Comparison of ENCODE assay signal across 14 mouse cellular contexts in genomic region chr2:80387668-80388067, GRCm38 (mm10). TPM values are rescaled to one million over a fixed set of nuclear protein-coding genes. Genes with fewer than 3 reads are reported as not detected.
DNase-seq lines count a peak whose midpoint lies in the region; ATAC-seq lines count a peak whose summit lies in the region.
"Had no signal": no experiment of that assay in that cellular context is flagged by ENCODE, and none has a peak within 500 bp of the region (broad histone marks: within the 10 kb centered on the region; RNA-seq: fewer than 3 reads in every experiment).

No protein-coding gene starts in this region.

- intact Hi-C loops in left cerebral cortex, postnatal 4 days (cut with DNase I): no loop called here

- H3K9ac ChIP-seq in embryonic facial prominence, embryonic 14.5 days (ENCODE audit: low read depth, low read length): no peak overlapping the region
- no peak overlapping the region for H3K9ac ChIP-seq in heart, embryonic 13.5 days
- H3K9ac ChIP-seq: forebrain, embryonic 13.5 days; stomach, embryonic 15.5 days had no signal

- H3K4me3 ChIP-seq in embryonic facial prominence, embryonic 14.5 days (ENCODE audit: low read depth, low read length): no peak overlapping the region
- no peak overlapping the region for H3K4me3 ChIP-seq in heart, embryonic 13.5 days
- H3K4me3 ChIP-seq: forebrain, embryonic 13.5 days; stomach, embryonic 15.5 days had no signal

- H3K27ac ChIP-seq in embryonic facial prominence, embryonic 14.5 days (replicated peaks; ENCODE audit: low read depth, low read length): peak overlapping the region; percentile 39; the same call in 1 of the 2 replicates
- peak overlapping the region; percentile 61 for H3K27ac ChIP-seq in heart, embryonic 13.5 days (replicated peaks)
- H3K27ac ChIP-seq: forebrain, embryonic 13.5 days; stomach, embryonic 15.5 days had no signal

- H3K9me3 ChIP-seq in embryonic facial prominence, embryonic 14.5 days (ENCODE audit: control insufficient read depth, low read length): no peaks in the 10 kb centered on the region
- H3K9me3 ChIP-seq in heart, embryonic 13.5 days: no peaks in the 10 kb centered on the region
- H3K9me3 ChIP-seq: forebrain, embryonic 13.5 days; stomach, embryonic 15.5 days had no signal

- 0 out of 2 replicates have a peak overlapping the region, but pooled peaks have one; percentile 2 for H3K4me2 ChIP-seq in embryonic facial prominence, embryonic 14.5 days (ENCODE audit: low read depth, low read length)
- peak overlapping the region; percentile 26; the same call in 1 of the 2 replicates for H3K4me2 ChIP-seq in heart, embryonic 13.5 days
- H3K4me2 ChIP-seq: forebrain, embryonic 13.5 days; stomach, embryonic 15.5 days had no signal

- H3K4me1 ChIP-seq in embryonic facial prominence, embryonic 14.5 days (ENCODE audit: control insufficient read depth, insufficient read depth, low read length): peaks cover 16% of the 10 kb centered on the region
- peaks cover 12% of the 10 kb centered on the region for H3K4me1 ChIP-seq in heart, embryonic 13.5 days
- H3K4me1 ChIP-seq: forebrain, embryonic 13.5 days; stomach, embryonic 15.5 days had no signal

- H3K27me3 ChIP-seq in embryonic facial prominence, embryonic 14.5 days (replicated peaks; ENCODE audit: control insufficient read depth, insufficient read depth, low read length): no peaks in the 10 kb centered on the region
- H3K27me3 ChIP-seq in heart, embryonic 13.5 days (replicated peaks): no peaks in the 10 kb centered on the region
- H3K27me3 ChIP-seq: CH12.LX; forebrain, embryonic 13.5 days; stomach, embryonic 15.5 days had no signal

- peak; percentile 57; the same call in 1 of the 2 replicates for ATAC-seq in embryonic facial prominence, embryonic 14.5 days (ENCODE audit: low read depth)
- ATAC-seq in heart, embryonic 13.5 days (ENCODE audit: extremely low read depth, insufficient number of reproducible peaks, low FRiP score, low TSS enrichment): no peak
- no peak for ATAC-seq in megakaryocyte progenitor cell, adult 5-6 weeks (replicated peaks; ENCODE audit: poor library complexity)
- ATAC-seq: forebrain, embryonic 13.5 days; hindbrain, embryonic 16.5 days had no signal

- no peaks in the 10 kb centered on the region for H3K36me3 ChIP-seq in embryonic facial prominence, embryonic 14.5 days (ENCODE audit: control insufficient read depth, insufficient read depth, low read length)
- no peaks in the 10 kb centered on the region for H3K36me3 ChIP-seq in heart, embryonic 13.5 days
- H3K36me3 ChIP-seq: stomach, embryonic 15.5 days had no signal

- 42% methylated on average over 9 of the region's 9 CpGs for WGBS in embryonic facial prominence, embryonic 14.5 days
- 27% methylated on average over 9 of the region's 9 CpGs for WGBS in heart, embryonic 13.5 days

- DNase-seq in left cerebral cortex, adult 11 months (ENCODE audit: low spot score): peak; percentile 2
- DNase-seq in left cerebral cortex, postnatal 4 days: no peak
- peak; percentile 64 for DNase-seq in embryonic facial prominence, embryonic 14.5 days (ENCODE audit: low spot score)
- peak; percentile 2 for DNase-seq in lung, postnatal 36 days
- no peak for DNase-seq in spleen, postnatal 36 days (ENCODE audit: low spot score in 2 of 2)
- DNase-seq: cerebellum, adult 9-11 months; kidney, adult 9 months; thymus, postnatal 36 days had no signal

RNA-seq across cellular contexts. Expression of gene Frzb, which starts 59.8 kb away (rescaled TPM):
- 1 to 10 TPM; 7.2 to 7.7 TPM for total RNA-seq in left cerebral cortex, postnatal 4 days (2021)
- 22.3 and 23.5 TPM in 2 replicates for polyA plus RNA-seq in embryonic facial prominence, embryonic 14.5 days (2014; fragmentation: Nextera tagmentation; extraction: Ambion mirVana)
- 6.4 and 7.5 TPM in 2 replicates for polyA plus RNA-seq in heart, embryonic 13.5 days (2015; fragmentation: Nextera tagmentation; extraction: Ambion mirVana)
- not detected in 2 replicates for total RNA-seq in megakaryocyte progenitor cell, adult 5-6 weeks (2015)
- total RNA-seq in megakaryocyte progenitor cell, adult 5-6 weeks (2017): not detected in 2 replicates
- total RNA-seq: CH12.LX had no signal

Comparison
In these comparisons a context has a peak if more than half of its experiments do, and no peak if none do; other contexts are left out.
1. DNase-seq: peak in left cerebral cortex, adult 11 months (single experiment), embryonic facial prominence, embryonic 14.5 days (single experiment) and lung, postnatal 36 days (single experiment); none in left cerebral cortex, postnatal 4 days (single experiment) and spleen, postnatal 36 days (0 of 2).
2. RNA of gene Frzb, which starts 59.8 kb away (total RNA-seq): 7.2 to 7.7 TPM in left cerebral cortex, postnatal 4 days; not detected in megakaryocyte progenitor cell, adult 5-6 weeks; every median in the first group is over 4 times any median in the second.